Mouse (Mus musculus) cortical plate, adult 2 months (tissue): Measurements from ENCODE around the gene Snx5. TPM values are rescaled to one million over a fixed set of nuclear protein-coding genes. Genes with fewer than 3 reads are reported as not detected.

Source experiments
- H3K27ac ChIP-seq: fragments of 200-500 bp; 2 replicates; pipeline ENCODE4 v1.5.1; 2012; ENCODE audit warnings: low read length, control low read depth, inconsistent platforms; ENCODE audit not compliant: insufficient read depth
- H3K4me1 ChIP-seq: fragments of 200-500 bp; 2 replicates; pipeline ENCODE4 v1.6.1; 2011; ENCODE audit warnings: low read length; ENCODE audit not compliant: control insufficient read depth, insufficient read depth
- H3K4me3 ChIP-seq: fragments of 200-500 bp; 2 replicates; pipeline ENCODE4 v1.5.1; 2011; ENCODE audit warnings: mild to moderate bottlenecking, low read length, control low read depth; ENCODE audit not compliant: insufficient read depth
- CTCF ChIP-seq: fragments of 200-500 bp; IDR thresholded peaks from 2 replicates; pipeline ENCODE4 v1.5.1; 2011; ENCODE audit warnings: mild to moderate bottlenecking, control low read depth, low read length; ENCODE audit not compliant: insufficient read depth; ENCODE audit errors: extremely low read depth
- POLR2A ChIP-seq: fragments of 200-500 bp; IDR thresholded peaks from 2 replicates; pipeline ENCODE4 v1.6.1; 2011; ENCODE audit warnings: mild to moderate bottlenecking, low read length, control low read depth; ENCODE audit not compliant: insufficient read depth; ENCODE audit errors: extremely low read depth
- polyA plus RNA-seq: library from polyadenylated mRNA; depleted of rRNA; stranded (reverse); fragments of >200 nt; gene quantifications from 2 replicates; pipeline ENCODE4 v1.2.3, GENCODE M21; 2012

The Snx5 gene
- polyA plus RNA-seq, 1 experiment, result 84.6 TPM

DNA sequence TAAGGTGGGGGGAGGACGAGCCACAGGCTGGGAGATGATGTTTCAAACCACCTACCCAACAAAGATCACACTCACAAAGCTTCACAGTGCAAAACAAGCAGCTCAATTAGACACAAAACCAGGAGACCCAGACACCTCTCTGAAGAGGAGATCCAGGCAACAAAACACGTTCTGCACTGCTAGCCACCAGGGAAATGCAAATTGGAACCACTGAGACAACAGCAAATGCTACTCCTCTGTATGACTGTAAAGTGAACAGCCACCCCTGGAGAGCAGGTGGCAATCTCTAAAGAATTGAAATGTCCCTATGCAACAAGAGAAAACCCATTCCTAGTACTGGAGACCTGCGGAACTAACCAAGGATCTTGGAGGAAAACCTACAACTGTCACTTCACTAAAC is 37.2 kb downstream of the Snx5 start:
- TF ChIP-seq POLR2A, result no peak
- TF ChIP-seq CTCF, result no peak
- Histone ChIP-seq H3K4me3 (no peak overlapping the region), H3K4me1 (no peaks in the 10 kb centered on the region), H3K27ac (no peak overlapping the region)

DNA sequence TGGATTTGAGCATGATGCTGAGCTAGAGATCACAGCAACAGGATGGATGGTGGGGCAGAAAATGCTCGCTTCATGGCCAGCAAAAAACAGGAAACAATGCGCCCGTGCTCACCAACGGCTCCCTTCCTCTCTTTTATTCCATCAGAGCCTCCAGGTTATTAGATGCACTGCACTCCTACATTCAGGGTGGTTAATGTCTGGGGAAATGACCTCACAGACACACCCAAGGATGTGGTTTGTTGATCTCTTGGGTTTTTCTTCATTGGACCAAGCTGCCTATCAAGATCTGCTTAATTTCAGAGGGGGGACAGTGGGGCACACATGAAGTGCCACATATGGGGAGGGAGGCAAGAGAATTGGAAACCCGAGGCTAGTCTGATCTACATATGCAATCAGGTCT is 39.6 kb downstream of the Snx5 start:
- H3K4me3 ChIP-seq, result no peak overlapping the region
- no peak overlapping the region for H3K27ac ChIP-seq
- TF ChIP-seq CTCF (no peak), POLR2A (no peak)
- H3K4me1 ChIP-seq, result no peaks in the 10 kb centered on the region

DNA sequence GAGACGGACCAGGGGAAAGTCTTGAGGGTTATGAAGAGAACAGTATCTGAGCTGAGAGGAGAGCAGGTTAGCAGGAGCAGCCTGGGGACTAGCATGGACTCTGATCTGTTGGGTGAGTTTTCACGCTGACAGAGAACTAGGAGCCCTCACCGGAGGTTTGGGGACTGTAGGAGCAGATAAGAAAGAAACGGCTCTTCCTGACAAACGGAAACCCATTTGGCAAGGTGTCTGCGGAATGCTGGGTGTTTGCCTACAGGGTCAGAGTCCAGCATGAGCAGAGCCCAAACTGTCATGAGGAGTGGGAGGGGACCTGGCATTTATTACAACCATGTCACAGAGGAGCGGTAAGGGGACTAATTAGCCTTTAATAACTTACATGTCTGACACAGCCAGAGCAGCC is 40.2 kb downstream of the Snx5 start:
- Histone ChIP-seq H3K4me3 (no peak overlapping the region), H3K27ac (no peak overlapping the region), H3K4me1 (no peaks in the 10 kb centered on the region)
- TF ChIP-seq POLR2A (no peak), CTCF (no peak)

- TF ChIP-seq CTCF (no peak), POLR2A (no peak)
- Histone ChIP-seq H3K4me3 (no peak overlapping the region), H3K4me1 (no peaks in the 10 kb centered on the region), H3K27ac (no peak overlapping the region)
These were observed 41.1 kb downstream of the Snx5 start for GRCm38 (mm10) chr2:144229647-144230046.

- no peak for TF ChIP-seq POLR2A
- no peak for TF ChIP-seq CTCF
- no peak overlapping the region for H3K4me3 ChIP-seq
- no peak overlapping the region for H3K27ac ChIP-seq
- H3K4me1 ChIP-seq, result no peaks in the 10 kb centered on the region
These were observed 42.0 kb downstream of the Snx5 start for GRCm38 (mm10) chr2:144228521-144229346.

- Histone ChIP-seq H3K4me3 (no peak overlapping the region), H3K4me1 (no peaks in the 10 kb centered on the region), H3K27ac (no peak overlapping the region)
- TF ChIP-seq CTCF (no peak), POLR2A (no peak)
These were observed 43.7 kb downstream of the Snx5 start for GRCm38 (mm10) chr2:144226906-144227586.

DNA sequence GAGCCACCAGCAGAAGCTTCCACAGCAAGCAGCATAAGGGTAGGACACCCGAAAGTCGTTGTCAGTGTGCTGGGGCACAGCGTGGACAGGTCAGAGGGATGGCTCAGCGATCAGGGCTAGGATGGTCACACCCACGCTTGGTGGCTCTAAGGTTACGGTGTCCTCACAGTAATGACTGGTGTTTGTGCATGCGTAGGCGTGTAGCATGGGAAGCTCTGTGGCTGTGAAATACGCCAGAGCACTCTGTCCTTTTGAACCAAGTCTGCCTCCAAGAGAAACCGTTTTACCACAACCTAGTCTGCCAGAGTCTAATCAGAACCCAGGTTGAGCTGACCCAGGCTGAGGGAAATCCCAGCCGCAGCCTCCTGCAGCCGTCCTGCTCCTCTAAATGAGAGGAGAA is 46.4 kb downstream of the Snx5 start:
- TF ChIP-seq CTCF, result no peak
- TF ChIP-seq POLR2A, result no peak
- no peak overlapping the region for H3K27ac ChIP-seq

GRCm38 (mm10) chr2:144215601-144216000 is 55.1 kb downstream of the Snx5 start:
- Histone ChIP-seq H3K4me1 (no peaks in the 10 kb centered on the region), H3K27ac (no peak overlapping the region), H3K4me3 (no peak overlapping the region)
- TF ChIP-seq POLR2A (no peak), CTCF (no peak)

More for the DNA sequence above, 46.4 kb downstream of the Snx5 start:
- Histone ChIP-seq H3K4me3 (no peak overlapping the region), H3K4me1 (no peaks in the 10 kb centered on the region)

GRCm38 (mm10) chr2:144215195-144215594 is 55.5 kb downstream of the Snx5 start:
- no peaks in the 10 kb centered on the region for H3K4me1 ChIP-seq
- TF ChIP-seq CTCF (no peak), POLR2A (no peak)
- no peak overlapping the region for H3K4me3 ChIP-seq
- H3K27ac ChIP-seq, result no peak overlapping the region
